Mouse (Mus musculus): ENCODE data around the gene Scfd2.
A peak's percentile ranks its signal among the peaks of the same experiment; 100 is the strongest.

Scfd2 gene

DNA sequence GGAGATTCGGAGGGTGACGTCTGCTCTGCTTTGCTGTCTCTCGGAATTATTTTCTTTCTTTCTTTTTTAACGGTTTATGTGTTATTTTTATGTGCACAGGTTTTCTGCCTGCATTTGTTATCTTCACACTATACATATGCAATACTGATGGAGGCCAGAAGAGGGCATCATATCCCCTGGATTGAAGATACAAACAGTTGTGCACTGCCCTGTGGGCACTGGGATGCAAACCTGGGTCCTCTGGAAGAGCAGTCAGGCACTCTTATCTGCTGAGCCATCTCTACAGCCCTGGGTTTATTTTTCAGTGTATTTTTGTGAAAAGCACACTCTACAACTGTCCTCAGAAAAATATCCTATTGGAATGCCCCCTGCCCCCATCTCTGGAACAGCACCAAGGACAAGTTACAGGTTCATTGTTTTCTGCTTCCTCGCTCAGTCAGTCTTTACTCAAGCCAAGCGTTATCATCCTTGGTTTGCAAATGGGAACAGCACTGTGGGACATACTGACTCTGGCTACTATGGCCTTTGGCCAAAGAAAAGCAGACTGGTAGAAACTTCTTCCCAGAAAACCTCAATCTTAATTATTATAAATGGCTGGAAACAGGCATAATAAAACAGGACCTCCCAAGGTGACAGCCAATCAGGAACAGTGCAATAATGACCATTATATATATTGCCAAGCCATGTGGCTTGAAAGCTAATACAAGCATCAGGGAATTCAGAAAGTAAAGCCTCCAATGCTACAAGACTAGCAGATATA lies 75.9 kb downstream of the Scfd2 start:
- no peak for DNase-seq (ENCODE audit: low spot score)

DNA sequence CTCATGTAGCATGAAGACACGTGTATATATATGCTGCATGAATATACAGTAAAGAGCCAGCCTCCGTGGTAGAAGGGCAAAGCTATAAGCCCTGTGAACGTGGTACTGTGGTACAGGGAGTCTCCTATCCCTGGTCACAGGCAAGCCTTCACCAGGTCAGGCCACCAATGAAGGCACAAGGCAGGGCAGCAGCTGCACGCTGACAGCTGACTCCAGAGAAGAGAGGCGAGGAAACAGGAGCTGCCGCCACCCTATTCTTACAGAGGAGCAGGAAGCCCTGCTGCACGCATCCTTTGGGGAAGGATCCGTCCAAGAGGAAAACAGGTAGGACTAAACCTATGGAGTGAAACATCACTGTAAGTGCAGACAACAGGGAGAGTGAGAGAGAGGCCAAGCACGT lies 76.5 kb downstream of the Scfd2 start:
- no peak for DNase-seq (ENCODE audit: low spot score)

DNA sequence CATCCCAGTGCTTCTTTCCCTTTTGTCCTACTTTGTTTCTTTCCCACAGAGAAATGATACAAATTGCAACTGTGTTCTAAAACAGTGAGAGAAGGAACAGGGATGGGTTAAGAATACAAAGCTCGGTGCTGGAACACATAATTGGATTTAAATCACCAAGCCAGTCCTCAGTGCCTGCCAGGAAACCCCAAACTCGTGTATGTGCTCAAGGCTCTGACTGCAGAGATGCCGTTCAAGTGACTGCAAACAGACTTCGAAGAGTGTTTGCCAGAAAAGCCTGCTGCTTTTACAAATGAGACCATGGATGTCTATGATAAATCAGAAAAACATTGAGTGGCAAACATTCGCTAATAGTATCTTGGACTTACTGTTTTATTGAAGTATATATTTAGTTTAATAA lies 80.6 kb downstream of the Scfd2 start:
- DNase-seq (ENCODE audit: low spot score), result no peak

DNA sequence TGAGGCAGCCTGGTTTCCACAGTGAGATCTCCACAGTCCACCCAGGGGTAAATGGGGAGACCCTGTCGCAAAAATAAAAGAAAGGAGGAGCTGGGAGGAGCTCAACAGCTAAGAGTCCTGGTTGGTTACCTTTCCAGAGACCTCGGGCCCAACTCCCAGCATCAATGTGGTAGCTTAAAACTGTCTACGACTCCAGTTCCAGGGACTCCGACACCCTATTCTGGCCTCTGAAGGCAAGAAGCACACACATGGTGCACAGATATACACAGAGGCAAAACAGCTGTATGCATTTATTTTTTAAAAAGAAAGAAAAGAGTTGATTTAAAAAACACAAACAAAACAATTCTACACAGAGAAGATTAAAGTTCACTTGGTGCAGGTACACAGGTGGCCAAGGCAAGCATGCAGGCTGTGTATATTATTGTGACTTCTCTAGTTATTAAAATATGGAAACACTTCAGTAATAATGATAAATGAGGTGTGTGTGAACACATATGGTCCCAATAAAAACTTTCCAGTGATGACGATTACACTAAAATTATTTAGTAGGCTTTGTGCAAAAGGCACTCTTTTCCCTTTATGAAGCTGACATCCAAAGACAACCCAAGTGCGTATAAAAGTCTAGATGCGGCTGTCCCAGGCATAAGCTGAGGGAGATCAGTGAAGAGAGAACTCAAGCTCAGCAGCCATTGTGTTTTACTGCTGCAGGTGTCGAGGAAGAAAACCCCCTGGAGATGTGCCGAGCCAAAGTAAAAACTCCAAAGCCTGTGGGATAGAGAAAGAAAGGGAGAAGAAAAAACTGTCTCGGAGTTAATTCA lies 83.8 kb downstream of the Scfd2 start:
- no peak for DNase-seq (ENCODE audit: low spot score)

DNA sequence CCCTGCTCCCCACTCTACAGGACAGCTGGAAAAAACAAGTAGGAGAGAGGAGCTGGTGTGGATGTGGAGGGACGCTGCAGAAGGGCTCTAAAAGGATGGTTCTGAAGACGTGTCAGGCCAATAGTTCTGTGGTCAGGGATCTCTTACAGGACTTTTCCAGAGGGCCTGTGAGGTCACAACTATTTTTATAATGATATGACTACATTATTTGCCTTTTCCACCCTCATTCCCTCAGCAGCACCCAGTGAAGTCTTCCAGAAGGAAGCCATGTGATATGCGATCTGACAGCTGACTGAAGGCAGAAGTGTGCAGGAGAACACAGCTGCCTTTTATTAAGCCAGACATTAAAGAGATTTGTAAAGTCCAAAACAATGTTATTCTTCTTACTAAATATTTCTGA lies 85.7 kb downstream of the Scfd2 start:
- no peak for DNase-seq (ENCODE audit: low spot score)

DNA sequence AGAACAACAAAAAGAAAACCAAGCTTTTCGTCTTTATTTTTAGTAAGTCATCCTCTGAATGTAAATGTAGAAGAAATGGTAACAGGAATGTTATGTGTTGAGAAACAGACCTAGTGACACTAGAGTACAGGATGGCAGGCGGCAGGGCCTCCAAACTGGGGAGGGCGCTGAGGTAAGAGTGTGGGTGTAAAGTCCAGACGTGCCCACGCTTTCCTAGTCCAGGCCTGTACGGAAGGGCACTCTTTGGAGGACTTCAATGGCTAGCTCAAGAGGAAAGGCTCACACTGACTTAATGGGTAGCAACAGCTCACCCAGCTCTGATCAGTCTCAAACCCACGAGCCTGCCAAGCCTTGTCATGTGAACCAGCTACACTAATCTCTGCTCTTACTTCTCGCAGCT lies 93.2 kb downstream of the Scfd2 start:
- DNase-seq (ENCODE audit: low spot score), result no peak

DNA sequence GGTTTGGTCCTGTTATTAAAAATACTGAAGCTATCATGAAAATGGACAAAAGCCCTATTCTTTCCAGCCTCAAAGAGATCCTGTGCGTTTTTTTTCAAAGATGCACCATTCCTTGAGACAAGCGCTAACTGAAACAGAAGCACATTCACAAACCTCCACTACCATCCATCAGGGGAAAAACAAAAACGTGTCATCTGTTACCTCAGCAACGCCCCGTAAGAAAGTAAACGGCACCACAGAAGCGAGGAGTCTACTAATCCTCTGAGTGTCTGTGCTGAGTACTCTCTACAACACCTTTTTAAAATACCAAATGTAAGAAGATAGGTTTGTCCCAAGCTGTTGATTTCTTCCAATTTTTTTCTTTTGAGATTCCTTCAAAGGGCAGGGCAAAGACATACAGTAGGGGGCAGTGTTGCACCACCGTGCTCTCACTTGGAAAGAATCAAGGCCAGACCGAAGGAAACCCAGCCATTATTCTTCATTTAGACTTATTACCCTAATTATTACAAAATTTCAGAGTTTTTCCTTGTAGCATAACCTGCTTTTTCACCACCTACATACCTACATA lies 97.9 kb downstream of the Scfd2 start:
- DNase-seq (ENCODE audit: low spot score), result peak; percentile 46

DNA sequence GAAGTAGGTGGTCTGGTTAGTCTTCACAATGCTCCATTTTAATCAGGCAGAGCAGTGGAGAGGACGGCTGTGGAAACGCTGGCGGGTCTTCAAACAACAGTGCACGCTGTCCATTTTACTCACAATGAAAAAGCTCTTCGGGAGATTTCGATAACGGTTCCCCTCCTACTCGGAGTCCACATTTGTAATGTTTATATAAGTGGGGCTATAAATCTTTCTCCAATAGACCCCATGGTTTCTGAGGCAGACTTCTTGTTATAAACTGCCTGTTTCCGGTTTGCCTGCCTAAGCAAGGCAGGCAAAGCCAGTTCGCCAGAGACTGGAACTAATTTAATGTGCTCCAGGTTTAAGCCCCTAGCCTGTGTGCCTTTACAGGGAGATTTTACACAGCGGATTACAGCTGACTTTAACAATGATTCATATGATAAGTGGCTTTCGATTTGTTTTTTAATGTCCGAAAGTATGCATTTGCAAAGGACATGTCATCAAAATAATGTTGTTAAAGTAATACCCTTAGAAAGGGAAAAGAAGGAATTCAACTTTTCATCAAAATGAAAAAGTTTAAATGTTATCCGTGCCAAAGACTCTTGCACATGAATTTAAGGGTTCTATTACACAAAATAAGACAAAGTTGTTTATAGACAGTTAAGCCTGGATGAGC lies 98.5 kb downstream of the Scfd2 start:
- no peak for DNase-seq (ENCODE audit: low spot score)

DNA sequence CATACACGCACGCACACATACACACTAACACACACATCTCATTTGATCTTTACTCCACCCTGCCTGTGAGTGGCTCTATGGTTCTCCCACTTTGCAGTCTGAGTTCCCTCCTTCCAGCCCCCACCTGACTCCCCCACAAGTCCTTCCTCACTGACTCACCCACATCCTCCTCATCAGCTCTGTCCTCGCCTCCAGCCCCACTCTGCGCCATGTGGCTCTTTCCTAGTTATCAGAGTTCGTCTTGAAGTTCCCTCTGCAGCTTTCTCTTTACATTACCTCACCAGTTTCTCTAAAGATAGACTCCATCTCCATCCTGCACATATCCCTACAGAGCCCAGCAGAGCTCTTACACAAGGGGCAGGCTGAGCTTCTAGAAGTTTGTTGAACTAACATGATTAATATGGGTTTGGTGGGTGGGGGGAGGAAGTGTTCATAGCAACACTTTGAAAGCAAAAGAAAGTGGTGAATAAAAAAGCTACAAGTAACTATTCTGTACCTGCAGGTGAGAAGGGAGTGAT lies 110.9 kb downstream of the Scfd2 start:
- no peak for DNase-seq (ENCODE audit: low spot score)

DNA sequence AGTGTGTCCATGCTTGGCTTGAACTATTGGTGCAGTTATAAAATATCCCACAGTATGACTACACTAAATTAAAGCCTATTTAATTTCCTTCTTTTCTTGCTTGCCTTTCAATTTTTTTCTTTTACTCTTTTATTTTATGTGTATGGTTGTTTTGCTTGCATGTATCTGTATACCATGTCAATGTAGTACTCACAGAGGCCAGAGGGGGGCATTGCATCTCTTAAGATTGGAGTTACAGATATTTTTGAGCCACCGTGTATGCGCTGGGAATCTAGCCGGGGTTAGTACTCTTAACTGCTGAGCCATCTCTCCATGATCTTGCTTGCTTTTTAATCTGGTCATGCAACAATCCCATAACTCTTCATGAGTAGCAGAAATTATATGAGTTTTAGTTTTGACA lies 119.0 kb downstream of the Scfd2 start:
- DNase-seq (ENCODE audit: low spot score), result no peak

DNA sequence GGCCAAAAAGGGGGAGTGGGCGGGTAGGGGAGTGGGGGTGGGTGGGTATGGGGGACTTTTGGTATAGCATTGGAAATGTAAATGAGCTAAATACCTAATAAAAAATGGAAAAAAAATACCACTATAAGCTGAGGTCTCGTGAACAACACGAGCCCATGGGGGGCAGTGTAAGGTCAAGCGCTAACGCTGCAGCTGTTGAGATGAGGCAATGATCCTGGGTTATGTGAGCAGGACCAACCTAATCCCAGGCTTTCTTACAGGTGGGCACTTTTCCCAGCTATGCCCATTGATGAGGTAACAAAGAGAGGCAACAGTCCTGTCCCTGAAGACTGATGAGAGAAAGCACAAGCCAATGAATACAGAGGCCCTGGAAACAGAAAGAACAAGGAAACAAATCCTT lies 126.7 kb downstream of the Scfd2 start:
- DNase-seq (ENCODE audit: low spot score), result no peak

DNA sequence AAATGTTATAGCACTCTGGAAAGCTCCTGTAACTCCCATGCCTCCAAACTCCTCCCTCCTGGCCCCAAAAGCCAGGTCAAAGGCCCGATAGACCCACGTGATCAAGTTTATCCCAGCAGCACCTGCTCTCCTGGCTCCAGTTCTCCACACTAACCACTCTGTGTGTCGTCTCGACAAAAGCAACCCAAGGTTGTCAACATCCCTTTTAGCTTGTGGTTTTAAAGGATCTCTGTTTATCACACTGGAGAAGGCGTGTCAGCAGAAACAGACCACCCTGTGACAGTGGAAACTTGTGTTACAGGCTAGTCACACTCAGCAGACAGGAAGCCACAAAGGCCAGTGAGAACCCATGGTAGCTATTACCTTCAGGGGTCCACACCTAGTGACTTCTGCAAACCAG lies 127.5 kb downstream of the Scfd2 start:
- DNase-seq (ENCODE audit: low spot score), result no peak

DNA sequence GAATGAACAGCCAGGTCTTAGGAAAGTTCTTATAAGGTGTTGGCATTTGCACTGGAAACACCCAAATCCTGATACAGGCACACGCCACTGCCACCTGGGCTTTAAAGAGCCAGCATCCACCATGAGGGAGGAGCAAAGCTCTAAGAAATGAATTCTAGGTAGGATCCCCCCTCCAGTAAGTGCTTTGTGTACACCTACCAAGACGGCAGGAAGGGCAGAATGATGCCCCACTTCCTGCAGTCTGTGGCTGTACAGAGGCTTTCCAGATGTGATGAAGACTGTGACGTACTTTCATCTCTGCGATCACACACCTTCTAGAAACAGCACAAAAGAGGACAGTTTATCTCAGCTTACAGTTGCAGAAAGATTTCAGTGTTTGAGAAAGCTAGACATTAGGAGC lies 128.9 kb downstream of the Scfd2 start:
- no peak for DNase-seq (ENCODE audit: low spot score)

DNA sequence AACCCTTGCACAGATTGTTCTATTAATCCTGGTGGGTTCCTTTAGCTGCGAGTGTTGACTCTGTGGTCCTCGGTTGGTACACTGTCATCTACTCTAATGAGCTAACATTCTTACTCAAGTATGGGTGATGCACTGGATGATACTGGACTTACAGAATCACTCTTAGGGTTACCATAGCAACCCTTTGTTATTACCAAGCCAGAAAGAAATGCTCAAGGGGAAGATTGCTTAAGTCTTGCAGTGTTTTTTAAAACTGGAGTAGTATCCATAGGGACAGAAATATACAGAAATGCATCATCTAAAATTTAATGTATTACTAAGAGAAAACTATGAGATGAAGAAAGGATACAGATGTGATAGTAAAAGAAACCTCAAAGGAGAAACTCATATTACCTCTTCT lies 139.8 kb downstream of the Scfd2 start:
- DNase-seq (ENCODE audit: low spot score), result no peak

DNA sequence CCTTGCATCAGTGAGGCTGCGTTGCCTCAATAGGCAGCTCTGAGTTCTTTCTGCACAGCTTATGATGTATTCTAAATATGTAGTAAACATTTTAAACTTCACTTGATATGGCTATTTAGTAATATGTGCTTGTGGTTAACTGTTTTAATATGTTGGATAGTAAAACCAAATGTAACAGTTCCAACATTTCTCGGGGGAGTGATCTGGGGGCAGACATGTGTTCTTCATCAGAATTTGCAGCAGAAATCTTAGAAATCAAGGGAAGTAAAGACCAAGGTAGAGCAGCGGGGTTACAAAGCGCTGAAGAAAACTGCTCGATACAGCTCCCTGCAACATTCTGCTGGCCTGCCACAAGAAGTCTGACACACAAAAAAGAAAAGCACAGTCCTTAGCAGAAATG lies 140.2 kb downstream of the Scfd2 start:
- no peak for DNase-seq (ENCODE audit: low spot score)

DNA sequence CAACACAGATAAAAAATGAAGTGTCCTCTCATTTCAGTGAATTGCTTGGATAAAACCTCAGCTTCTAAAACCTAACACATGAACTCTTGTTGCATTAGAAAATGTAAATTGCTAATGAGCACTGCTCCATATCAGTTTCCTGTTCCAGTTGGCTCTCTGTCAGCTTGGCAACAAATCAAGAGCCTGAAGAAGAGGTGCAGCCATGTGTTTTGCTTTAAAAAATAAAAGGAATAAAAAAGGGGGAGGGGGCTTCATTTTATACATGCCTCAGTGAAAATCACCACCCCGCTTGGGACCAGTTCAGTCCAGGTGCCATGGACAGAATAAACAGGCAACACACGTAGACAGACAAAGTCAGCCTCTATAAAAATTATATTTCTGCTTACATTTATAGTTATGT lies 142.7 kb downstream of the Scfd2 start:
- DNase-seq (ENCODE audit: low spot score), result no peak

DNA sequence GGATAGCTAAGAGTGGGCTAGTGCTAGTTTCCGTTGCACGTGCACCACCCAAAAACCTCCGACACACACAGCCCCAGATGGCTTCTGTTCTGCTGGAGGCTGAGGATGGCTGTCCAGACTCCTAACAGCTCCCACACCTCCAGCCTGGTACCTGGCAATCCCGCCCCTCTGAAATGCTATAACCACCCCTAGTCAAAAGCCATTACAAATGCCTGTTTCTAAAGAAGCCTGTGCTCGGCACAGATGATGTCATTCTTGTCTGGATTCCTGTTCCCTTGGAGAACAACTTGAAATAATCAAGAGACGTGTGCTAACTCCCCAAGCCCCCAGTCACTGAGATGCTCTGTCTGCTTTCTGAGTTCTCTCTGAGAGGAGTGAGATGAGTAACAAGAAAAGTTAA lies 143.5 kb downstream of the Scfd2 start:
- DNase-seq (ENCODE audit: low spot score), result no peak

DNA sequence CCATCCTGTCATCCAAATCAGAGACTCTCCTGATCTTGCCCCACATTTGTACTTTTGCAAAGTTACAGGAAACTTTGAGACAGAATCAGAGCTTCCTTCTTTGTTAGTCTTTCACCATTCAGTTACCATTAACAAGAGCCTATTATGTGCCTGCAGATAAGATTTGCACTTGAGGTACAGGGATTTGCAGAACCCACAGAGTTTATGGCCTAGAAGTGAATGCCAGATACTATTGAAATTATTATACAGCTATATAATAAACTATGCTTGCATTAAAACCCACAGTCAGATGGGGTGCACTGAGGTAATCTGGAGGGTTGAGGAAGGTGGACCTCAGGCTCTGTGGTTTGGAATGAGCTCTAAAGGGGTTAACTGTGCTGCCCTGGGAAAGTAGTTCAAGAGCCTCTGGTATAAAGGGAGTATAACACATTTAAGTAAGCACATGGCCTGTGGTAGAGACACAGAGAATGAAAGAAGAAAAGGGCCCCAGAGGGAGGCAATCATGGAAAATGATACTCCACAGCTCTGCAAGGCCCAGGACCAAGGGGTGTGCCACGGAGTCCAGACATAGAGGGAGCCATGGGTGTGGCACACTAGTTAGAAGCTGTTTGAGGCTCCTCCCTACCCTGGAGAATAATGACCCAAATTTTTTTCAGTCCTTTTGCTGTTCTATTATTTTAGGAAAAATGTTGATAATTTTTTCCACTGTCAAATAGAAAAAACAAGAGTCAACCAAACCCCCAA lies 144.2 kb downstream of the Scfd2 start:
- DNase-seq (ENCODE audit: low spot score), result no peak

DNA sequence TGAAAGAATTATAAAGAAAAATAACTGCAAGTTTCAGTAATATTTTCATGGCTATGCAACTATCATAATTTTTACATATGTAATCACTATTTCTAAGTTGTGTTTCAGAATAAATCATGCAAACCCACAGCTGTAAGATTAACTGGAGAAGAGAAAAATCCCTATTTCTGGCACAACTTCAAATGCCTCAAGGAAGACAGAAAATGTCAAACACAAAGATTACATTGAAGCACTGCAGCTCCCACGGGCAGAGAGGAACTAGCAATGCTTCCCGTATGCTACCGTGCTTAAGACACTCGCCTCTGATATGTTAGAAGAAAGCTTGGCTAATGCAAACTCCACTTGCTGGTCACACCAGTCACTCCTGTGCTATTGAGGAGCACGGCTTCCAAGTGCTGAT lies 151.5 kb downstream of the Scfd2 start:
- no peak for DNase-seq (ENCODE audit: low spot score)

DNA sequence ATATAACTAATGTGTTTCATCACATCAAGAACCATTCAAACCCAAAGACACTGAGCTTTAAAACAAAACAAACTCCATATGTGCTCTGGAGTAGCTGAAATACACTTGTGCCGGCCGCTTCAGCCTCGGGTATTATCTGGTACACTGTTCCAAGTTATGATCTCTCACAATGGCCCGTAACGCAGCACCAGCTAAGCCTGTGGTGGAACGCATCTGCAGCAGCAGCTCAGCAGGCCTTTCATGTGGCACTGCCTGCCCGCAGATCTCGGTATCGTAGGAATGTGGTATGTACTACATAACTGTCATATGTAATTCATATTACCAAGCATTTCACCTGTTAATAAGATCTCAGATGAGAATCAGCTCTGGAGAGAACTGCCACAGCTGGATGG lies 164.9 kb downstream of the Scfd2 start:
- DNase-seq (ENCODE audit: low spot score), result no peak

DNA sequence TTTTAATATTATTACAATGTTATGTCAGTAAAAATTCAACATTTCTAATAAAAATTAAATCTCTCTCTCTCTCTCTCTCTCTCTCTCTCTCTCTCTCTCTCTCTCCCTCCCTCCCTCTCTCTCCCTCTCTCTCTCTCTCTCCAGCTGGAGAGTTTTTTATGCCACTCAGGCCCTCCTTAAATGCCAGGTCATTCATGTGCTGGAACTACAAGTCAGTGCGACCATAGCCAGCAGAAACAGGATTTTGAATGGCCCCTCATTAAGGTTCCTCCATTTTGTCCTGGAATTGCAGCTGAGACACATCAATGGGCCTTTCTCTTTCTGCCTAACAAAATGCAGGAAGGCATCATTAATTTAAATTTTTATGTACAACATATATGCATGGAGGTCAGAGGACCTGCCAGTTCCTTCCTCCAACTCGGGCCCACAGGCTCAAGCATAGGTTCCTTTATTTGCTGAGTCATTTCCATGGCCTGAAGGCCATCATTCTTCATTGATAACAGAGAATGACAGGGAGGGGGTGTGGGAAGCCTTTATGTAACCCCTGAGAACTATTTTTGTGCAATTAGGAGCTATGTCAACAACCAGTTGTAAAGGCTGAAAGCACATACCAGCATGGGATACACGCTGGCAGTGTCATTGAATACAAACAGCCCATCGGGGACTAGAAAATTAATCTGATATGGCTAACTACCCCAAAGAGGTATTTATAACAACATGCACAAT lies 165.4 kb downstream of the Scfd2 start:
- DNase-seq (ENCODE audit: low spot score), result no peak
